Mouse (Mus musculus) layer of hippocampus, postnatal 14 days (tissue): ENCODE data around the gene Wdr92. TPM values are rescaled to one million over a fixed set of nuclear protein-coding genes. Genes with fewer than 3 reads are reported as not detected.
"Not testable (repeated sequence)": the region's sequence is repeated elsewhere in the genome, so short reads cannot be mapped to it uniquely, and the experiment has no call there.

ENCODE experiments used
- DNase-seq, 2 experiments: peaks; one replicate each; pipeline ENCODE4 v3.0.0; 2021 to 2022; ENCODE audit warnings: low spot score in 2 of 2, mixed read lengths in 1 of 2
- total RNA-seq, 2 experiments: library from RNA; stranded (reverse); gene quantifications; 2 replicates each; pipeline ENCODE4 v1.2.3; 2021

Gene Wdr92
- total RNA-seq, 2 experiments from 2014 or later, result 6.7 to 9.2 TPM

DNA sequence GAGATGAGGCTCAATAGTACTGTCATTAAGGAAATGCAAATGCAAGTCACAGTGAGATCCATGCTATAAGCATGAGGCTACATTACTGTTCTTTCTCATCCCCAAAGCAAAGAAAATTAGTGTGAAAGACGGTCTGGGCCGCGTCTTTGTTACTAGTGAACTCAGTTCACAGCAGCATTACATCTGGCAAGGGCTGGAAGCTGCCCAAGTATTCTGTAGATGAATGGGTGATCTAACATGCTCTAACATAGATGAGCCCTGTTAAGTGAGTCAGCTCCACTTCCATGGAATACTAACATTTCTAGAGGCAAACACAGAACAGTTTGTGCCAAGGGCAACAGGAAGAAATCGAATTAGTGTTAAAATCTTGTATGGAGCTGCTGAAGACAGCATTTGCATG is 19.0 kb downstream of the Wdr92 start:
- DNase-seq, result no peak

DNA sequence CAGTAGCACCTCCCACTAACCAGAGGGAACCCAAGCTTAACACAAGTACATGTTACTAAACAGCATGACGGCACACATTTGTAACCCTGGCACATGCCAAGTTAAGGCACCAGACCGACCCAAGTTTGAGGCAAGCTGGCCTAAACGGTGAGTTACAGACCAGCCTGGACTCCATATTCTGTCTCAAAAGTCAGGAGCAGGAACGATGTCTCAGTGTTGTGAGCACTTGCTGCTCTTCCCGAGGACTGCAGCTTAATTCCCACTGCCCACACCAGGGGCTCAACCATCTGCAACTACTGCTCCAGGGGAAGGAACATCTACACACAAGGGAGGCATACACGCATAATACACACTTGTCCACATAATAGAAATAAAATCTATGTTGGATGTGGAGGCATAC is 20.6 kb downstream of the Wdr92 start:
- DNase-seq, result no peak

GRCm38 (mm10) chr11:17211258-17212140 is 29.6 kb downstream of the Wdr92 start, which contains the start of gene Pno1:
Gene Pno1 (minus strand): TSS chr11:17211568.
- DNase-seq, result peak; percentile 98

DNA sequence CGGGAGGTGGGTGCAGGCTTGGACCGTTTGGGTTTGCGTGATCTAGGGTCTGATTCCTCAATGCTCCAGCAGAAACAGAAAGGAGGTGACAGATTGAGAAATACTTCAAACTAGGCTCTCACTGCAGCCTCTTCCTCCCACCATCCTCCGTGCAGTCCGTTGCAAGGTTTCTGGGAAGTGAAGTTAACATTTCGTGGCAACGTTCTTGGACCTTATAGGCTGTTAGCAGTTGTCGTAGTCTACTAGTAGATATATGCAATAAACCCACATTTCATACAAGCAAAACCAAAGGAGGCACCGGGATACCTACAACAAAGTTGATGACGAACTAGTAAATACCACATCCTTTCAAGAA is 30.2 kb downstream of the Wdr92 start:
- no peak for DNase-seq

DNA sequence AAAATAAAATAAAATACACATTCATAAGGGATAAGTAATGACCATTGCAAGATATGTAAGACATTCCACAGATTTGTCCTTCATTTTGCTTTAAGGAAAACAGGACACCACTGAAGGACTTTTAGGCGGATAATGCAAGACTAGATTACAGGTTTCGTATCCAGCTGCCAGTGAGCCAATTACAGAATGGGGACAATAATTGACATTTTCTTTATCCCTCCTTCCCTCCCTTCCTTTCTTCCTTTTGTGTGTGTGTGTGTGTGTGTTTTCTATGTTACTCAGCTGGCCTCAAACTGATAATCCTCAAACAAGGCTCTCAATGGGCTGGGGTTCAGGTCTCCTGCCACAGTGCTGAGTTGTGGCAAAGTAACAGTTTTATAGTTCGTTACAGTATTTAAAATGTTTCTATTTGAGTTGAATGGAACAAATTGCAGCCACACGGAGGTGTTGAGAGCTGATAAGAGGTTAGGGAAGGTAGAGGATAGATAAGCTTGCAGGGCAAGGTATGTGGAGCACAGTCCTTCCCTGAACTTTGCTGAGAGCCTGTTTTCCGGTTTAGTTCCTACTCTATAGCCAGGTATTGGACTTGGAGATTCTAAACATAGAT is 31.1 kb downstream of the Wdr92 start:
- DNase-seq, result no peak

GRCm38 (mm10) chr11:17215475-17215874 is 33.6 kb downstream of the Wdr92 start:
- no peak for DNase-seq

- DNase-seq, result no peak
Observed at GRCm38 (mm10) chr11:17221126-17221525, 39.2 kb downstream of the Wdr92 start.

DNA sequence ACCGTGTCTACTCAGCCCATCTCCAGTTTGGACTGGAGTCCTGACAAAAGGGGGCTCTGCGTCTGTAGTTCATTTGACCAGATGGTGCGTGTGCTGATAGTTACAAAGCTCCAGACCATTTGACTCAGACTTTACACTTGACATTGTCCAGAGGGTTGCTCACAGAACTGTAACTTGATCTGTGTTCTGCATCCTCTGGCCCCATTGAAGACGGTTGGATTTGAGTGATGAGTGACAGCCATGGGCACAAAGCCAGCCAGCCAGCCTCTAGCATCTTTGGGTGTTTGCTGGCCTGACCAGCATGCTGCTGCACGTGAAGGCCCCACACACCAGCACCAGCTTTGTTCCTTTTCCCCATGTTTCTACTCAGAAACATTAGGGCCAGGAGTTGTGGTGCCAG is 50.9 kb downstream of the Wdr92 start:
- DNase-seq, result no peak

DNA sequence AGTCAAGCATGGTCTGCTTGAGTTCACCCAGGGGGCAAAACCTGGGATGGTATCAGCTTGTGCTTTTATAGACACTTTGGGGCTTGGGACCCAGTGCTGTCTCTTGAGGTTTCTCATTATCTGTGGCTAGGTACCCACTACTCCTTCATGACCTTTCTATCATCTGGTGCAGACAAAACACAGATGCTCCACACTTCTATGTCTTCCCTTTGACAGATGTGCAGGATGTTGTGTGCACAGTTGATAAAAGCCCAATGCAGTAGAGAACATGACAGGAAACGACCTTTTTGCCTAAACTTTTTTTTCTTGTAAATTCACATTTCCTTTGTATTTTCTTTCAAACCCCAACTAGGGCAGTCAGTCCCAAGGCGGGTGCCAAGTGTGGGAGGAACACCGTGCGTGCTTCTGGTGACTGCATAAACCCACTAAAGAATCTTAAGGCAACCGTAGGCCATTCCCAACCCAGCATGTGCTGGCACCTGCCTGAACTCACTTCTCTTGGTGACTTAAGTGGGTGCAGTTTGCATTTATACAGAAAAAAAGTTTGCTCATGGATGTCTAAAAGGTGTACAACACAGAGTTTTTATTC is 54.6 kb downstream of the Wdr92 start:
- no peak for DNase-seq

DNA sequence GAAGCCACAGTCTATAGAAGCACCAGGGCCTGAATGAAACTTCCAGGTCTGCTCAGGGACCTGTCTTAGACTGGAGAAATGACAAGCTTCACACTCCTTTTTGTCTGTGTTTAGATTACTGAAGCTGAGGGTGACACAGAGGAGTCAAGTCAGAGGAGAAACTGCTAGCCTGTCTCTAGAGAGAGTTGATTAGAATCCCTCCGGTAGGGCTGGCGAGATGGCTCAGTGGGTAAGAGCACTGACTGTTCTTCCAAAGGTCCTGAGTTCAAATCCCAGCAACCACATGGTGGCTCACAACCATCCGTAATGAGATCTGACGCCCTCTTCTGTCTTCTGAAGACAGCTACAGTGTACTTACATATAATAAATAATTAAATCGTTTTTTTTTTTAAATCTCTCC is 56.7 kb downstream of the Wdr92 start:
- DNase-seq, result not testable (repeated sequence)

GRCm38 (mm10) chr11:17248715-17249114 is 66.8 kb downstream of the Wdr92 start:
- DNase-seq, result no peak

GRCm38 (mm10) chr11:17256813-17257365 is 75.0 kb downstream of the Wdr92 start:
- no peak for DNase-seq

DNA sequence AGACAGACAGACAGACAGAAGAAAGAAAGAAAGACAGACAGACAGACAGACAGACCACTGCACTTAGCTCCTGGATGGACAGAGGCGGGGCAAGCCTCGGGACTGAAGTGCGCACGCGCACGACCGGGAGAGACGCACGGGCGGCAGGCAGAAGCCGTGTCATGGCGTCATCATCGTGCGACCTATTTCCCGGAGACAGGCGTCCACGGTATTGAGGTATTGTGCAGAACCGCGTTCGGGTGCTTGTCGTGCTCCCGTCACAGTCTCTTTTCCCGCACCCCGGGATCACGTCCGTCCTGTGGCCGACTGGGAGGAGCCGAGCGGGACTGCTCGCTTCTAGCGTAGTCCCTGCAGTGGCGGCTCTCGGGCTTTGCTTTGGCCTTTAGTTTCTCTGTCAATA is 75.5 kb downstream of the Wdr92 start, which contains the start of gene C1d:
Gene C1d (plus strand): TSS at position 137 of the 400 bp plus-strand sequence.
- DNase-seq, result peak; percentile 95 to 97

DNA sequence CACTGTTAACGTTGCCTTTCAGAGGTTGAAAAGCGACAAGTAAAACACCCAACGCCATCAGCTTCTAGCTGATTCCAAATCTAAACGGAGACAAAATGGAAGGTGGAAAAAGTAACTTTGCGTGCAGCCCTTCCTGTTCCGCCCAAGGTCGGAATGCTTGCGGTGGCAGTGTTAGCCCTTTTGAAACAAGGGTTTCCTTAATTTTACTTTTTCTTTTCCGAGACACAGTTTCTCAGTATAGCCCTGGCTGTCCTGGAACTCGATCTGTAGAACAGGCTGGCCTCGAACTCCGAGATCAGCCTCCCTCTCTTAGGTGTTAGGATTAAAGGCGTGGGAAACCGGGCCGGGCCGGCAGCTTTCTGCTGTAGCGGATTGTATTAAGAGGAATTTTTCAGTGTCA is 76.0 kb downstream of the Wdr92 start:
- DNase-seq, result no peak

DNA sequence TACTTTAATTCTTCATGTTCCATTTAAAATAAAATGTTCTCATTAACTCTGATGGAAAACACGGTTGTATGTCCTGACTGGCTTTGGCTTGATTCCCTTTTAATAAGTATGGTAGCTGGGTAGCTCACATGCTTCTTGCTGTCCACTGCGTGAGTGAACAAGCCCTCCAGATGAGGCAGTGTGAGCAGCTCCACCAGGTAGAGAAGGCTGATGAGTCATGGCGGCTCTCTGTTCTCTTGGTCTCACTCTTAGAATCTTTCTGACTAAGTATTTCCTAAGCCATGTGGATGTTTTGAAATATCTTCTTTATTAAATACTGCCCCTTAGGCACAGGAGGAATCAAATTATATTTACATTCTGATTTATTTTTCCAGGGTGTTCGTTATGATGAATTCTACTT is 85.3 kb downstream of the Wdr92 start:
- no peak for DNase-seq

DNA sequence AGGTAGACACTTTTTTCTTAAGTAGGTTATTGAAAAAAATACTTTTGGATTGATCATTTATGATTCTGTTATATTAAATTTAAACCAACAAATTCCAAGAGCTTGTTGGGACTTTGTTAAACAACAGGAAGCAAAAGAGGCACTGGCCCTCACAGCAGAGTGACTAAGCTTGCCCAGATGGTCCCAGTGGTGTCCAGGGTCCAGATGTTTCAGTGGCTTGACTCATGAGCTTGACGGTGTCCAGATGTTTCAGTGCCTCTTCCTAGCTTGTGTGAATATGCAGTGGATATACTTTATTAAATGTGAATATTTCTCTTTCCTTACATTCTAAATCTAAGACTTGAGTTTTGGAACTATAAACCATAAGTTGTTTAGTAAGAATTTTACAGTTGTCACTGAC is 86.9 kb downstream of the Wdr92 start:
- DNase-seq, result no peak

- DNase-seq, result peak; percentile 43 to 67
Observed at GRCm38 (mm10) chr11:17279959-17280358, 98.1 kb downstream of the Wdr92 start.

Other genes with a start within 250 kb of the Wdr92 start
- 1 to 10 TPM in 1 of 2 experiments, under 1 TPM in 1; 0.57 to 1.3 TPM for gene Fbxo48, start 230.7 kb upstream of the Wdr92 start, total RNA-seq
- 100 to 1,000 TPM; 150 to 151 TPM for gene Cnrip1, start 130.5 kb upstream of the Wdr92 start, total RNA-seq
- 1 to 10 TPM; 3.8 to 4.9 TPM for gene Plek, start 129.7 kb upstream of the Wdr92 start, total RNA-seq
- 100 to 1,000 TPM; 681 to 736 TPM for gene Ppp3r1, start 22.8 kb upstream of the Wdr92 start, total RNA-seq
- 10 to 100 TPM; 26.1 to 31.7 TPM for gene Pno1, start 29.5 kb downstream of the Wdr92 start, total RNA-seq
- 10 to 100 TPM; 55.3 to 63.3 TPM for gene C1d, start 75.5 kb downstream of the Wdr92 start, total RNA-seq